Mouse (Mus musculus) adrenal gland, adult 10 weeks (tissue): ENCODE results near the gene Cnppd1. TPM values are rescaled to one million over a fixed set of nuclear protein-coding genes. Genes with fewer than 3 reads are reported as not detected.

Experiments
- polyA plus RNA-seq: library from polyadenylated mRNA; stranded (reverse); fragments of 350-450 nt; fragmentation: Illumina TruSeq; extraction: RNeasy Lipid Tissue Mini Kit (QIAGEN cat#74804); gene quantifications from one replicate; pipeline ENCODE4 v1.2.3, GENCODE M21; 2014; ENCODE audit warnings: low read depth, low replicate concordance

Gene Cnppd1
- polyA plus RNA-seq, result 7.9 TPM

GRCm38 (mm10) chr1:75142301-75143261, at the start of gene Cnppd1, which contains the start of gene Retreg2:
Gene Cnppd1, minus strand, starts transcription at chr1:75142711.
Gene Retreg2, plus strand, starts transcription at chr1:75142778.

GRCm38 (mm10) chr1:75191622-75192402, 49.3 kb upstream of the Cnppd1 start, which contains the start of the genes Ankzf1 and Atg9a:
Gene Ankzf1, plus strand, starts transcription at chr1:75192151.
Gene Atg9a, minus strand, starts transcription at chr1:75192196.

GRCm38 (mm10) chr1:75180105-75180590, 37.6 kb upstream of the Cnppd1 start, which contains the start of gene Abcb6:
Gene Abcb6, minus strand, starts transcription at chr1:75180392.

GRCm38 (mm10) chr1:75168472-75169464, 26.3 kb upstream of the Cnppd1 start, which contains the start of gene Zfand2b:
Gene Zfand2b, plus strand, starts transcription at chr1:75168646.

DNA sequence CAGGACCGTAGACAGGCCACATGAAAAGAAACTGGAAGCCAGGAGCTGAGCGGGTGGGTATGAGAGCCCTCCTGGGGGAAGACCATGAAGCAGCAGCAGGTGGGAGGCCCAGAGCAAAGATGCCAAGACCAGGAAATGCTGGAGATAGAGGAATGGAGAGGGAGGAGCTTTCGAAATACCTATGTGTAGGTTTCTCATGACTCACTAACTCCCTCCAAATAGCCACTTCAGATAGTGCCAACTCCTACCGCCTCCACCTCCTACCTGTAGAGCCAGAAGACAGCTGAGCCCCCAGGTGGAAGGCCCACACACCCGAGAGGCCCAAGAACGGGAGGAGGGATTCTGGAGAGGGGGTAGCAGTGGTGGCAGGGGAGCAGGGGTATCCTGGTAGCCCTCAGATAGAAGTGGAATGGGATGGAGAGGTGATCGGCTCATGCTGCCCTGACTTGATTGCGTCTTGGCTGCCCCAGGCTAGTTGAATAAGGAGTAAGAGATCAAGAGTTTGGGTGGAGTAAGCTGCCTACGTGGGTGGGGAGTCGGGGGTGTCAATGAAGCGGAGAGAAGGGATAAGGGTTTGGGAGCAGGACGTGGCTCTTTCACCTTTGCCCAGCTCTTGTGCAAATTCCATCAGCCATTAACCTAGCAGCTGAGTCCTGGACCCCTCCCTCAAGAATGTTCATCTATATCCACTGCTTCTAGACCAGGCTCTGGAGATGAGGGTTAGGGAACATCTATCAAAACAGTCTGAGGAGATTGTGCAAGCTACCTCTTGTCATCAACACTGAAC, 8.9 kb downstream of the Cnppd1 start, which contains the start of gene Slc23a3:
TSS of gene Slc23a3 (minus strand) at position 470 of the 787 bp plus-strand sequence.

GRCm38 (mm10) chr1:75124346-75125321, 17.9 kb downstream of the Cnppd1 start, which contains the start of gene Nhej1:
Gene Nhej1, minus strand, starts transcription at chr1:75125200.

Other genes with a start within 250 kb of the Cnppd1 start
- gene Cryba2, start 249.6 kb downstream of the Cnppd1 start, polyA plus RNA-seq, result not detected
- not detected for gene Cfap65, start 207.1 kb downstream of the Cnppd1 start, polyA plus RNA-seq
- gene Ihh, start 191.0 kb downstream of the Cnppd1 start, polyA plus RNA-seq, result not detected
- 1.6 TPM for gene Nhej1, start 17.5 kb downstream of the Cnppd1 start, polyA plus RNA-seq
- gene Slc23a3, start 8.8 kb downstream of the Cnppd1 start, polyA plus RNA-seq, result not detected
- gene Retreg2, start 67 bp upstream of the Cnppd1 start, polyA plus RNA-seq, result 10.9 TPM
- not detected for gene Zfand2b, start 25.9 kb upstream of the Cnppd1 start, polyA plus RNA-seq
- gene Abcb6, start 37.7 kb upstream of the Cnppd1 start, polyA plus RNA-seq, result 5.2 TPM
- 8.9 TPM for gene Ankzf1, start 49.4 kb upstream of the Cnppd1 start, polyA plus RNA-seq
- 9.6 TPM for gene Atg9a, start 49.5 kb upstream of the Cnppd1 start, polyA plus RNA-seq
- gene Glb1l, start 68.1 kb upstream of the Cnppd1 start, polyA plus RNA-seq, result 18.0 TPM
- gene Stk16, start 68.1 kb upstream of the Cnppd1 start, polyA plus RNA-seq, result 14.7 TPM
- gene Tuba4a, start 77.2 kb upstream of the Cnppd1 start, polyA plus RNA-seq, result 6.2 TPM
- gene A630095N17Rik, start 89.4 kb upstream of the Cnppd1 start, polyA plus RNA-seq, result not detected
- gene Dnajb2, start 93.7 kb upstream of the Cnppd1 start, polyA plus RNA-seq, result 23.0 TPM
- 3.9 TPM for gene Ptprn, start 121.8 kb upstream of the Cnppd1 start, polyA plus RNA-seq
- gene Resp18, start 135.7 kb upstream of the Cnppd1 start, polyA plus RNA-seq, result 76.9 TPM
- gene Dnpep, start 175.3 kb upstream of the Cnppd1 start, polyA plus RNA-seq, result 2.2 TPM
- gene Des, start 217.6 kb upstream of the Cnppd1 start, polyA plus RNA-seq, result 1.2 TPM
- gene Speg, start 232.6 kb upstream of the Cnppd1 start, polyA plus RNA-seq, result 1.0 TPM